Mouse (Mus musculus) myocyte (in vitro differentiated cells): ENCODE data around the gene Hmbs.

Source experiments
- CEBPB ChIP-seq: IDR thresholded peaks from 2 replicates; pipeline ENCODE4 v1.6.1; 2011; ENCODE audit warnings: mild to moderate bottlenecking, moderate library complexity; ENCODE audit not compliant: poor library complexity, insufficient read depth, severe bottlenecking
- E2F4 ChIP-seq: IDR thresholded peaks from one replicate; pipeline ENCODE4 v1.6.1; 2011; ENCODE audit warnings: mild to moderate bottlenecking, control low read depth, moderate library complexity; ENCODE audit not compliant: insufficient read depth
- MAX ChIP-seq: IDR thresholded peaks from one replicate; pipeline ENCODE4 v1.6.1; 2011; ENCODE audit warnings: low read depth, mild to moderate bottlenecking, control low read depth
- MYOD1 ChIP-seq, 3 experiments: IDR thresholded peaks; one replicate each; pipeline ENCODE4 v1.6.1; 2011; ENCODE audit warnings: control low read depth in 2 of 3, low read depth in 2 of 3, mild to moderate bottlenecking in 2 of 3, moderate library complexity in 1 of 3; ENCODE audit not compliant: insufficient read length in 2 of 3, control insufficient read depth in 1 of 3
- POLR2A ChIP-seq: IDR thresholded peaks from one replicate; pipeline ENCODE4 v1.6.1; 2011; ENCODE audit warnings: low read depth, mild to moderate bottlenecking, control low read depth, moderate library complexity; ENCODE audit not compliant: insufficient read length
- POLR2AphosphoS2 ChIP-seq: IDR thresholded peaks from one replicate; pipeline ENCODE4 v1.6.1; 2011; ENCODE audit warnings: low read depth, control low read depth; ENCODE audit not compliant: insufficient read length
- USF1 ChIP-seq: IDR thresholded peaks from one replicate; pipeline ENCODE4 v1.6.1; 2011; ENCODE audit warnings: low read depth, mild to moderate bottlenecking, control low read depth, moderate library complexity

DNA sequence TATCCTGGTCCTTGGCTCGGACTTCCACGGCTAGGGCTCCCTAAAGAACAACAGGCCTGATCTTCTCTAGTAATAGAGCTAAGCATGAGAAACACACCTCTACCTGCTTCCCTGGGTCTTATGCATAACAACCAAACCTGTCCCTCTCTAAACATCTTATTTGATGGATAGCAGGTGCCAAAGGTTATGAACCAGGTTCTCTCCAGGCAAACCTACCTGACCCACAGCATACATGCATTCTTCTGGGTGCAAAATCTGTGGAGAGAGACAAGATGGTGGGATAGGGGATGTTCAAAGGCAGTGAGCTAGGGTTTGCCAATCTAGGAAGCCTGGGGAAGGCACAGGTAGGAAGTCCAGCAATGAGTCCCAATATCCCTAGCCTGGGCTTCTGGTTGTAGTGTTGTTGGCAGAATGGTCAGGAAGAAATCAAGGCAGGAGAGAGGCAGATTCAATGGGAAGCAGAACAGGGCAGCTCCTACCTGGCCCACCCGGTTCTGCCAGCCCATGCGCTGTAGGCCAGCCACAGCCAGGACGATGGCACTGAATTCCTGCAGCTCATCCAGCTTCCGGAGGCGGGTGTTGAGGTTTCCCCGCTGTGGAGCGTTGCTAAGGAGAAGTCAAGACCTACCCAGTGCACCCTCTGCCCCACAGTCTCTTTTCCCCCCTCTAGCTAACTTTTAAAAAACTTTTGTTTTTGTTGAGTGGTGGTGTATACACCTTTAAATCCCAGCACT, 6.4 kb downstream of the Hmbs start:
- no peak for TF ChIP-seq CEBPB
- TF ChIP-seq POLR2A, result peak; percentile 65
- TF ChIP-seq USF1, result no peak
- peak; percentile 98 for TF ChIP-seq POLR2AphosphoS2
- no peak for TF ChIP-seq MAX
- TF ChIP-seq E2F4, result no peak
- TF ChIP-seq MYOD1 (IDR thresholded peaks at IDR 0.05; ENCODE audit: control insufficient read depth in 1 of 3, insufficient read length in 2 of 3, low read depth in 2 of 3), result no peak
